Mouse (Mus musculus): ENCODE results near the gene Zar1l.

DNA sequence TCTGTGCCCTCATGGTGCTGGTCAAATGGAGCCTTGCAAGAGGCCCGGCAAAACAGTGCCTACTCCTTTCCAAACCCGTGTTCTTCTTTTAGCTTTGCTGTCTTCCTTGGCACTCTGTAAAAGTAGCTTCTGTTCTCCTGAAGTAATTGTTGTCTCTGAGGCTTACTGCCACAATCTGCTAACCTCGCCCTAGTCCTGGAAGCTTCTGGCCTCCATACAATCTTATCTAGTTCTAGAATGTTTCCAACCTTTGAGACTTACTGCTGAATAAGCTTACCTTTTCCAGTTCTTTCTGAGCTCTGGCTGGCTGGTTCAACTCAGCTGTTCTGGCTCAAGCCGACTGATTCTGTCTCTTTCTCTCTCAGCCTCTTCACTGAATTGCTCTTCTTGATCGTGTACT, 43.8 kb upstream of the Zar1l start:
- no peak for TF ChIP-seq CTCF (IDR thresholded peaks at IDR 0.05; ENCODE audit: control insufficient read depth, insufficient read depth, low read length)
- no peak for TF ChIP-seq POLR2A (IDR thresholded peaks at IDR 0.05; ENCODE audit: borderline replicate concordance, control insufficient read depth, low read depth, low read length)

Measured in bone marrow, adult 2 months (tissue).